Mouse (Mus musculus): ENCODE data around the gene Tmcc1.
A peak's percentile ranks its signal among the peaks of the same experiment; 100 is the strongest.
"Not testable (repeated sequence)": the region's sequence is repeated elsewhere in the genome, so short reads cannot be mapped to it uniquely, and the experiment has no call there.

Gene Tmcc1

GRCm38 (mm10) chr6:116072746-116073261 is 120.5 kb downstream of the Tmcc1 start:
- peak; percentile 14 for DNase-seq

GRCm38 (mm10) chr6:116072221-116072745 is 121.0 kb downstream of the Tmcc1 start:
- no peak for DNase-seq

GRCm38 (mm10) chr6:116071781-116072180 is 121.5 kb downstream of the Tmcc1 start:
- DNase-seq, result no peak

GRCm38 (mm10) chr6:116070558-116070957 is 122.7 kb downstream of the Tmcc1 start:
- no peak for DNase-seq

- DNase-seq, result no peak
Observed at GRCm38 (mm10) chr6:116063516-116063915, 129.8 kb downstream of the Tmcc1 start.

- not testable (repeated sequence) for DNase-seq
Observed at GRCm38 (mm10) chr6:116059542-116059941, 133.7 kb downstream of the Tmcc1 start.

- DNase-seq, result no peak
Observed at GRCm38 (mm10) chr6:116058541-116059300, 134.6 kb downstream of the Tmcc1 start.

GRCm38 (mm10) chr6:116056676-116057264 is 136.5 kb downstream of the Tmcc1 start:
- peak; percentile 11 for DNase-seq

DNA sequence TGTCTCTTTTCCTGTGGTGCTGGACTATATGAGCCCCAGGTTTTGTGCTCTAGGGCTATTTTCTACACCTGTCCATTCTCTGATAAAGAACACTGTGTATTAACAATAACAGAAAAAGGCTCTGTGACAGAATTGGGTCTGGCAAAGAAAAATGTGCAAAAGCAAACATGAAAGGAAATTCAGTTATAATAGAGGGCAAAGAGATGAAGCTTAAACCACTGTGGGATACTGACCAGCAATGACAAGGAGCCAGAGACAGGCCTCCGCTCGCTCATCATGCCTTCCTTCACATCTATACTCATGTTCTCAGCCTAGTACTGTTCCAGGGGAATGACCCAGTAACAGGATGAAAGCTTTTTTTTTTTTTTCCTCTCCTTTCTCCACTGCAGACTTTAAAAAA is 137.5 kb downstream of the Tmcc1 start:
- no peak for DNase-seq

DNA sequence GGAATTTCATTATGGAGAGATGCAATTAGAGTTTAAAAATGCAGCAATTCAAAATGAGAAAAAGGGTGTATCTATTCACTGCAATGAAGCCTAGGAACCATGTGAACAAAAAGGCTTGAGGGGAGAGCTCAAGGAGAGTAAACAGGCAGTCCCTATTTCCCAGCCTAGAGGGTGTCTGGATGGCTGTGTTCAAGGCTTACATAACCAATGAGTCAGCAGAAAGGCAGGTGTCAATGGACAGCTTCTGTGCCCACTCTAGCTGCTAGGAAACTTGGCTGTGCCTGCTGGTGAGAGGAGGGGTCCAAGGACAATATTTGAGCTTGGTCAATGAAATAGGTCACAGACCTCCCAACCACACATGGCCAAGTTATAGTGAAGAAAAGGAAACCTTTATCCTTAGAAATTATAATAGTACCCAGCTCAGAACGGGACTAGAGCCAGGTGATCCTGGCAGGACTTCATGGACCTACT is 138.2 kb downstream of the Tmcc1 start:
- DNase-seq, result peak; percentile 24

- no peak for DNase-seq
Observed at GRCm38 (mm10) chr6:116047896-116048295, 145.4 kb downstream of the Tmcc1 start.

GRCm38 (mm10) chr6:116047366-116047765 is 145.9 kb downstream of the Tmcc1 start:
- DNase-seq, result no peak

DNA sequence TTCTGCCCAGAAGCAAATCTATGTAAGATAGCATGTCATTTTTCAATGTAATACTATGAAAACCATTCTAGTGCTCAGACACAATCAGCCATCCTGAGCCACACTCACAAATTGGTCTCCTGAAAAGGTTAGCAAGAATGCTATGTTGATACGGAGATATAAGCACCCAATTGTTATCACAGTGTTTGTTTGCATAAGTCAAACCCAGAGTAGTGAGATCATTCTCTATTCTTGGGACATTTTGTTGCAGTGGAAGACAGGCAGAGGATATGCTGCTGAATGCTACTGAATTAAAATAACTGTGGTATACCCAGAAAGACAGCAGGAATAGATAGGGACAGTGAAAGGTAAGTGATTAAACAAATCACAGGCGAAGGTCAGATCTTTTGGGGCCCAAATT is 149.2 kb downstream of the Tmcc1 start:
- no peak for DNase-seq

GRCm38 (mm10) chr6:116038222-116038621 is 155.1 kb downstream of the Tmcc1 start:
- DNase-seq, result no peak

- DNase-seq, result no peak
Observed at GRCm38 (mm10) chr6:116037281-116037831, 155.9 kb downstream of the Tmcc1 start.

GRCm38 (mm10) chr6:116036555-116036954 is 156.7 kb downstream of the Tmcc1 start:
- no peak for DNase-seq

GRCm38 (mm10) chr6:116031052-116031451 is 162.2 kb downstream of the Tmcc1 start:
- no peak for DNase-seq

DNA sequence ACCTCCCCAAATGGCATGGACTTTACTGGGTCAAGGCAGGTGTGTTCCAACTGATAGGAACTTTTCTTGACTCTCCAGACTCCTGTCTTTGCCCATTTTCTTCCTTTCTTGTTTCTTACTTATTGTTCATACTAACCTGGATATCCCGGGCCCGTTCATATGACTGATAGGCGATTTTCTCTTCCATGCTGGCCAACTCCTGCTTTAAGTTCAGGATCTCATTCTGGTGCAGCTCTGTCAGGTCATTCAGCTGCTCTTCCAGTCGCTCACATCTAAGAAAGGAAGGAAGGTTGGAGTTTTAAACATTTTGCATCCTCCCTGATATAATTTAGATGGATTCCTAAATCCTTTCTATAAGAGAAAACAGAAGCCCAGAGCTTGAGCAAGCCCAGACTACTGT is 168.6 kb downstream of the Tmcc1 start:
- no peak for DNase-seq

DNA sequence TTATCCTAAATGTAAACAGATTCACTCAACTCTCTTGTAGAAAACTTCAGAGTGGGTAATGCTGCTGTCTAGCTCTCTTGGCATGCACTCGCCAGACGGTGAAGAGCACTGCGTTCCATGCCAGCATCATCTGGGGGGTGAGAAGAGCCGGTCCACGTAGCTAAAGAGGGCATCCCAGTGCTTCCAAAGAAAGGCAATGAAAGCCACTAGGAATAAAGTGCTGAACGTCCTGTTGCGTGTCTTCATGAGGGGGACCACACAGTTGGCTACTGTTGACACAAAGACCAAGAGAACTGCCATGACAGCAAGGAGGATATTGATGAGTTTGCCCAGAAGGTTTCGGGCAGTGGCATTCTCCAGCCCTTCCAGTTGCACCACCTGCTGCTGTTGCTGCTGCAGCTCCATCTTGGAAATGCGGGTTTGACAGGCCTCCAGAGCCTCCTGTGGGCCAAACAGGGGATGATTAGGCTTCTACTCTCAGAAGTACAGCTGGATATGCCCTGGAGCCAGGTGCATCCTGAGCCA is 171.3 kb downstream of the Tmcc1 start:
- DNase-seq, result no peak

- no peak for DNase-seq
Observed at GRCm38 (mm10) chr6:116015902-116016301, 177.4 kb downstream of the Tmcc1 start.

DNA sequence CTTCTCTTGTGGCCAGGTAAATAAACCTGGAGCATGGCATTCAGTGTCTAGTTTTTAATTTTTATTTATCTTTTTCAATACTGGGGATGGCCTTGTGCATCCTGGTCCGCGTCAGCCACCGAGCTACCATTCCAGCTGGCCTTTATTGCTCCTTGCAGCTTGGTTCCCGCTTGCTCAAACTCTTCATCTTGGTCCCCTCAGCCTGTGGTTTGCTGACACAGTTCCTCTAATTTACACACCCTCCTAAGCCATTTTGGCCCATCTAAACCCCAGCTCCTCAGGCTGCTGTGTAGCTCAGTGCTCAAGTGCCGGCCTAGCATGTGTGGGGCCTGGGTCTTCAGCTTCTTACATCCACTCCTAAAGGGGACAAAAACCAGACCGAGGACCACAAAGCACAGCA is 179.2 kb downstream of the Tmcc1 start:
- DNase-seq, result no peak

DNA sequence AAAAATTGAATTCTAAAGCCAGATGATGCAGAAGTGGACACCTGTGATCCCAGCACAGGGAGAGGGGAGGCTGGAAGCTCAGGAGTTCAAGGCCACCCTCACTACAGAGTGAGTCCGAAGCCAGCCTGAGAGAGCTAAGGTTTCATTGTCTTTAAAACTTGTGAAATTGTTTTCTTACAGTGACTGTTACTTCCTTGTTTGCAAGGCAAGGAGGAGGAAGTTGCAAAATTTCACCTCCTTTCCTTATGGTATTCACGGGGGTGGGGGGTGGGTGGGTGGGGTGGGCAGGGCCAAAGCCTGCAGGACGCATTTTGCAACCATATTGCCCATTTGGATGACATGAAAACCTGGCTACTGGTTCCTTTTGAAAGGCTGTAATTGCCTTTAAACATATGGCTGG is 179.6 kb downstream of the Tmcc1 start:
- DNase-seq, result no peak

DNA sequence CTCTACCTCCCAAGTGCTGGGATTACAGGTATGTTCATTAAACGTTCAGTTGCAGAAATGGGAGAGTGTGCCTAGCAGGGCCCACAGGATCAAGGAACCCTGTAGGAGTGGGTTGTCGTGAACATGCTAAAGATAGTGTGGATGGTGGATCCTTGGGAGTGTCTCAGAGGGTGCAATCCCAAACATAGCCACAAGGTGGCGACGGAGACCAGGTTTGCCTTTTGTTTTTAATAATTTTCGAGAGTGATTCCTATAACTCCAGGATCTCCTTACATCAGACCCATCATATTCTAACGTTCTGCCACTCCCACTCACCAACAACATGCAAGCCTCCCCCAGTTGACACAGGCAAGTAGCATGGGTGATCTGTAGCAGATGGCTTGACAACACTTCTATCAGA is 182.7 kb downstream of the Tmcc1 start:
- DNase-seq, result peak; percentile 67

Data from kidney, adult 11 months (tissue).